Mouse (Mus musculus): Measurements from ENCODE around the gene Olfr1414. TPM values are rescaled to one million over a fixed set of nuclear protein-coding genes. Genes with fewer than 3 reads are reported as not detected.
"Not testable (repeated sequence)": the region's sequence is repeated elsewhere in the genome, so short reads cannot be mapped to it uniquely, and the experiment has no call there.

Gene Olfr1414
- polyA plus RNA-seq (2016; fragmentation: Nextera tagmentation; extraction: Ambion mirVana), result not detected in 2 replicates

- WGBS, result 92% methylated on average over 3 of the region's 3 CpGs
- Histone ChIP-seq H3K4me2 (replicated peaks) (no peak within 1 kb of the TSS), H3K27me3 (replicated peaks) (no peaks in the 10 kb centered on the region), H3K36me3 (no peaks in the 10 kb centered on the region), H3K4me3 (no peak within 1 kb of the TSS), H3K27ac (no peak within 1 kb of the TSS), H3K9me3 (no peaks in the 10 kb centered on the region), H3K4me1 (no peaks in the 10 kb centered on the region), H3K9ac (no peak within 1 kb of the TSS)
- ATAC-seq (ENCODE audit: low FRiP score, low read depth), result no peak
These were observed at the start of gene Olfr1414 for GRCm38 (mm10) chr1:92518561-92518960. TSS of gene Olfr1414 (minus strand) at chr1:92518661.

GRCm38 (mm10) chr1:92545929-92546328 is 27.5 kb upstream of the Olfr1414 start:
- no peak overlapping the region for H3K4me2 ChIP-seq (replicated peaks)
- no peaks in the 10 kb centered on the region for H3K27me3 ChIP-seq (replicated peaks)
- no peak for ATAC-seq (ENCODE audit: low FRiP score, low read depth)
- no peaks in the 10 kb centered on the region for H3K4me1 ChIP-seq
- WGBS, result 81% methylated on average over 2 of the region's 2 CpGs
- no peaks in the 10 kb centered on the region for H3K9me3 ChIP-seq
- no peak overlapping the region for H3K9ac ChIP-seq
- H3K36me3 ChIP-seq, result no peaks in the 10 kb centered on the region
- H3K4me3 ChIP-seq, result no peak overlapping the region
- H3K27ac ChIP-seq, result no peak overlapping the region

GRCm38 (mm10) chr1:92539071-92539470 is 20.6 kb upstream of the Olfr1414 start:
- Histone ChIP-seq H3K4me2 (replicated peaks) (no peak overlapping the region), H3K27ac (no peak overlapping the region), H3K36me3 (no peaks in the 10 kb centered on the region), H3K4me3 (no peak overlapping the region), H3K4me1 (no peaks in the 10 kb centered on the region), H3K27me3 (replicated peaks) (no peaks in the 10 kb centered on the region), H3K9me3 (no peaks in the 10 kb centered on the region), H3K9ac (no peak overlapping the region)
- no peak for ATAC-seq (ENCODE audit: low FRiP score, low read depth)
- WGBS, result 51% methylated on average over 2 of the region's 2 CpGs

GRCm38 (mm10) chr1:92536972-92537371 is 18.5 kb upstream of the Olfr1414 start:
- Histone ChIP-seq H3K4me3 (no peak overlapping the region), H3K4me1 (no peaks in the 10 kb centered on the region), H3K9me3 (no peaks in the 10 kb centered on the region), H3K9ac (no peak overlapping the region), H3K36me3 (no peaks in the 10 kb centered on the region), H3K27me3 (replicated peaks) (no peaks in the 10 kb centered on the region), H3K4me2 (replicated peaks) (no peak overlapping the region), H3K27ac (no peak overlapping the region)
- no peak for ATAC-seq (ENCODE audit: low FRiP score, low read depth)
- WGBS, result 32% methylated on average over 5 of the region's 5 CpGs

- WGBS, result 91% methylated on average over 3 of the region's 3 CpGs
These were observed 5.3 kb upstream of the Olfr1414 start for GRCm38 (mm10) chr1:92523764-92524163.

GRCm38 (mm10) chr1:92521376-92521775 is 2.9 kb upstream of the Olfr1414 start:
- Histone ChIP-seq H3K9ac (no peak overlapping the region), H3K36me3 (no peaks in the 10 kb centered on the region), H3K27ac (no peak overlapping the region), H3K4me3 (no peak overlapping the region), H3K9me3 (no peaks in the 10 kb centered on the region), H3K4me1 (no peaks in the 10 kb centered on the region), H3K4me2 (replicated peaks) (no peak overlapping the region), H3K27me3 (replicated peaks) (no peaks in the 10 kb centered on the region)
- ATAC-seq (ENCODE audit: low FRiP score, low read depth), result no peak
- 24% methylated on average over 10 of the region's 10 CpGs for WGBS

More at GRCm38 (mm10) chr1:92523764-92524163, 5.3 kb upstream of the Olfr1414 start:
- no peak for ATAC-seq (ENCODE audit: low FRiP score, low read depth)
- no peak overlapping the region for H3K27ac ChIP-seq
- H3K27me3 ChIP-seq (replicated peaks), result no peaks in the 10 kb centered on the region
- H3K9ac ChIP-seq, result no peak overlapping the region
- H3K36me3 ChIP-seq, result no peaks in the 10 kb centered on the region
- H3K9me3 ChIP-seq, result no peaks in the 10 kb centered on the region
- H3K4me3 ChIP-seq, result no peak overlapping the region
- no peak overlapping the region for H3K4me2 ChIP-seq (replicated peaks)
- H3K4me1 ChIP-seq, result no peaks in the 10 kb centered on the region

- Histone ChIP-seq H3K4me1 (no peaks in the 10 kb centered on the region), H3K27ac (no peak overlapping the region), H3K4me2 (replicated peaks) (no peak overlapping the region), H3K4me3 (no peak overlapping the region), H3K36me3 (no peaks in the 10 kb centered on the region), H3K9ac (no peak overlapping the region), H3K27me3 (replicated peaks) (no peaks in the 10 kb centered on the region), H3K9me3 (no peaks in the 10 kb centered on the region)
- 89% methylated on average over 6 of the region's 6 CpGs for WGBS
- no peak for ATAC-seq (ENCODE audit: low FRiP score, low read depth)
These were observed 585 bp upstream of the Olfr1414 start for GRCm38 (mm10) chr1:92519046-92519445.

GRCm38 (mm10) chr1:92515390-92515789 is 3.1 kb downstream of the Olfr1414 start:
- WGBS, result 84% methylated on average over 11 of the region's 11 CpGs

GRCm38 (mm10) chr1:92511646-92512045 is 6.8 kb downstream of the Olfr1414 start:
- not testable (repeated sequence) for H3K36me3 ChIP-seq; ATAC-seq (ENCODE audit: low FRiP score, low read depth); H3K9ac ChIP-seq; H3K27me3 ChIP-seq (replicated peaks); H3K4me2 ChIP-seq (replicated peaks); H3K27ac ChIP-seq; H3K4me1 ChIP-seq; H3K4me3 ChIP-seq; H3K9me3 ChIP-seq
- WGBS, result 82% methylated on average over 5 of the region's 5 CpGs

More at GRCm38 (mm10) chr1:92515390-92515789, 3.1 kb downstream of the Olfr1414 start:
- ATAC-seq (ENCODE audit: low FRiP score, low read depth), result no peak
- H3K4me1 ChIP-seq, result no peaks in the 10 kb centered on the region
- no peaks in the 10 kb centered on the region for H3K27me3 ChIP-seq (replicated peaks)
- no peak overlapping the region for H3K4me3 ChIP-seq
- no peak overlapping the region for H3K9ac ChIP-seq
- H3K36me3 ChIP-seq, result no peaks in the 10 kb centered on the region
- no peak overlapping the region for H3K27ac ChIP-seq
- no peaks in the 10 kb centered on the region for H3K9me3 ChIP-seq
- no peak overlapping the region for H3K4me2 ChIP-seq (replicated peaks)

- Histone ChIP-seq H3K36me3 (no peaks in the 10 kb centered on the region), H3K4me3 (no peak within 1 kb of the TSS), H3K27me3 (replicated peaks) (no peaks in the 10 kb centered on the region), H3K27ac (no peak within 1 kb of the TSS), H3K4me2 (replicated peaks) (no peak within 1 kb of the TSS), H3K4me1 (no peaks in the 10 kb centered on the region), H3K9me3 (no peaks in the 10 kb centered on the region), H3K9ac (no peak within 1 kb of the TSS)
- WGBS, result 77% methylated on average over 2 of the region's 2 CpGs
- ATAC-seq (ENCODE audit: low FRiP score, low read depth), result no peak
These were observed 22.5 kb downstream of the Olfr1414 start, which contains the start of gene Olfr1415 for GRCm38 (mm10) chr1:92496001-92496400. TSS of gene Olfr1415 (minus strand) at chr1:92496101.

GRCm38 (mm10) chr1:92485013-92485412 is 33.4 kb downstream of the Olfr1414 start, which contains the start of gene Olfr1416:
TSS of gene Olfr1416 (minus strand) at chr1:92485113.
- H3K4me3 ChIP-seq, result no peak within 1 kb of the TSS
- H3K4me1 ChIP-seq, result no peaks in the 10 kb centered on the region
- H3K27me3 ChIP-seq (replicated peaks), result no peaks in the 10 kb centered on the region
- no peaks in the 10 kb centered on the region for H3K36me3 ChIP-seq
- no peak for ATAC-seq (ENCODE audit: low FRiP score, low read depth)
- no peak within 1 kb of the TSS for H3K27ac ChIP-seq
- H3K4me2 ChIP-seq (replicated peaks), result no peak within 1 kb of the TSS
- no peak within 1 kb of the TSS for H3K9ac ChIP-seq
- H3K9me3 ChIP-seq, result peaks cover 7% of the 10 kb centered on the region

GRCm38 (mm10) chr1:92474066-92474578 is 44.3 kb downstream of the Olfr1414 start:
- peak; percentile 76 for ATAC-seq (ENCODE audit: low FRiP score, low read depth)
- H3K27me3 ChIP-seq (replicated peaks), result no peaks in the 10 kb centered on the region
- peaks cover 18% of the 10 kb centered on the region for H3K36me3 ChIP-seq
- peak overlapping the region; percentile 95 for H3K4me3 ChIP-seq
- no peak overlapping the region for H3K27ac ChIP-seq
- peaks cover 15% of the 10 kb centered on the region for H3K4me1 ChIP-seq
- H3K9me3 ChIP-seq, result no peaks in the 10 kb centered on the region
- peak overlapping the region; percentile 51; the same call in 1 of the 2 replicates for H3K9ac ChIP-seq
- H3K4me2 ChIP-seq (replicated peaks), result peak overlapping the region; percentile 91
- WGBS, result 4% methylated on average over 10 of the region's 10 CpGs

All from neural tube, embryonic 12.5 days (tissue).